Comparison of ENCODE assay signal across 9 mouse cellular contexts in genomic region chr4:62890588-62891580, GRCm38 (mm10).
A peak's percentile ranks its signal among the peaks of the same experiment; 100 is the strongest.
DNase-seq lines count a peak whose midpoint lies in the region; ATAC-seq lines count a peak whose summit lies in the region.
"Had no signal": no experiment of that assay in that cellular context is flagged by ENCODE, and none has a peak within 500 bp of the region (broad histone marks: within the 10 kb centered on the region; RNA-seq: fewer than 3 reads in every experiment).

No protein-coding gene starts in this region.

- H3K9me3 ChIP-seq in heart, embryonic 14.5 days (ENCODE audit: control insufficient read depth, low read length), result no peaks in the 10 kb centered on the region
- no peaks in the 10 kb centered on the region for H3K9me3 ChIP-seq in forebrain, embryonic 15.5 days
- H3K9me3 ChIP-seq: embryonic facial prominence, embryonic 15.5 days had no signal

- DNase-seq in heart, adult 18-20 months, result peak; percentile 18 to 29
- DNase-seq in heart, postnatal 4 days, result no peak
- DNase-seq in NIH3T3 (ENCODE audit: low read depth), result peak; percentile 57
- DNase-seq in lung, postnatal 10 days, result peak; percentile 63
- DNase-seq in thymus, adult 18-20 months, result no peak
- no peak for DNase-seq in ovary, postnatal 14 days (ENCODE audit: low spot score)

- peak overlapping the region; percentile 34 for H3K4me2 ChIP-seq in heart, embryonic 14.5 days (ENCODE audit: low read length)
- no peak overlapping the region for H3K4me2 ChIP-seq in forebrain, embryonic 15.5 days (replicated peaks)
- H3K4me2 ChIP-seq: embryonic facial prominence, embryonic 15.5 days had no signal

- H3K4me1 ChIP-seq in heart, embryonic 14.5 days (ENCODE audit: control insufficient read depth in 2 of 2, insufficient read depth in 2 of 2, low read length in 2 of 2), result no peaks in the 10 kb centered on the region
- H3K4me1 ChIP-seq in forebrain, embryonic 15.5 days, result no peaks in the 10 kb centered on the region
- H3K4me1 ChIP-seq: embryonic facial prominence, embryonic 15.5 days had no signal

- WGBS in heart, embryonic 14.5 days, result 43% methylated on average over 21 of the region's 21 CpGs
- 48% methylated on average over 21 of the region's 21 CpGs for WGBS in forebrain, embryonic 15.5 days

- no peak overlapping the region for H3K9ac ChIP-seq in heart, embryonic 14.5 days (ENCODE audit: low read length)
- no peak overlapping the region for H3K9ac ChIP-seq in forebrain, embryonic 15.5 days (replicated peaks)
- H3K9ac ChIP-seq: embryonic facial prominence, embryonic 15.5 days had no signal

- no peak overlapping the region for H3K27ac ChIP-seq in heart, embryonic 14.5 days (replicated peaks in 1 of 2; ENCODE audit: control insufficient read depth in 1 of 2, insufficient read depth in 1 of 2, low read depth in 2 of 2, low read length in 2 of 2)
- no peak overlapping the region for H3K27ac ChIP-seq in forebrain, embryonic 15.5 days (replicated peaks)
- H3K27ac ChIP-seq: embryonic facial prominence, embryonic 15.5 days had no signal

- no peak overlapping the region for H3K4me3 ChIP-seq in heart, embryonic 14.5 days (ENCODE audit: control insufficient read depth in 1 of 2, insufficient read depth in 1 of 2, low read depth in 1 of 2, low read length in 2 of 2)
- H3K4me3 ChIP-seq in forebrain, embryonic 15.5 days, result no peak overlapping the region
- H3K4me3 ChIP-seq: embryonic facial prominence, embryonic 15.5 days had no signal

- no peak for ATAC-seq in heart, embryonic 14.5 days (ENCODE audit: insufficient number of reproducible peaks, insufficient read depth, low FRiP score, low read depth)
- ATAC-seq in forebrain, embryonic 15.5 days (replicated peaks), result no peak

- H3K27me3 ChIP-seq in heart, embryonic 14.5 days (ENCODE audit: control insufficient read depth, insufficient read depth, low read length), result no peaks in the 10 kb centered on the region; the same call in none of the 2 replicates
- H3K27me3 ChIP-seq in forebrain, embryonic 15.5 days, result no peaks in the 10 kb centered on the region; the same call in 1 of the 2 replicates
- H3K27me3 ChIP-seq: embryonic facial prominence, embryonic 15.5 days had no signal

- no peaks in the 10 kb centered on the region for H3K36me3 ChIP-seq in heart, embryonic 14.5 days (ENCODE audit: control insufficient read depth, insufficient read depth, low read length)
- no peaks in the 10 kb centered on the region for H3K36me3 ChIP-seq in forebrain, embryonic 15.5 days
- H3K36me3 ChIP-seq: embryonic facial prominence, embryonic 15.5 days had no signal

Comparison
In these comparisons a context has a peak if more than half of its experiments do, and no peak if none do; other contexts are left out.
1. DNase-seq: peak in heart, adult 18-20 months (2 of 2), NIH3T3 (single experiment) and lung, postnatal 10 days (single experiment); none in heart, postnatal 4 days (single experiment), thymus, adult 18-20 months (0 of 2) and ovary, postnatal 14 days (single experiment).